Mouse (Mus musculus): Measurements from ENCODE around the gene Mfsd13b. TPM values are rescaled to one million over a fixed set of nuclear protein-coding genes. Genes with fewer than 3 reads are reported as not detected.
"Not testable (repeated sequence)": the region's sequence is repeated elsewhere in the genome, so short reads cannot be mapped to it uniquely, and the experiment has no call there.

Mfsd13b gene
- polyA plus RNA-seq, 1 experiment, result 130 TPM

- H3K27me3 ChIP-seq (ENCODE audit: control insufficient read depth, insufficient read depth, low read length), result no peaks in the 10 kb centered on the region
- TF ChIP-seq POLR2A (IDR thresholded peaks at IDR 0.05; ENCODE audit: control insufficient read depth, low read depth, low read length) (no peak), CTCF (IDR thresholded peaks at IDR 0.05; ENCODE audit: control insufficient read depth, insufficient read depth, insufficient replicate concordance, low read depth, low read length) (no peak)
Observed at GRCm38 (mm10) chr7:121025221-121026008, 43.1 kb downstream of the Mfsd13b start.

GRCm38 (mm10) chr7:121026300-121026699 is 44.0 kb downstream of the Mfsd13b start:
- no peak overlapping the region for H3K4me3 ChIP-seq (ENCODE audit: control insufficient read depth, low read depth, low read length)
- H3K27me3 ChIP-seq (ENCODE audit: control insufficient read depth, insufficient read depth, low read length), result no peaks in the 10 kb centered on the region
- H3K27ac ChIP-seq (ENCODE audit: control insufficient read depth, insufficient read depth, low read depth, low read length), result no peak overlapping the region

More at GRCm38 (mm10) chr7:121025221-121026008, 43.1 kb downstream of the Mfsd13b start:
- Histone ChIP-seq H3K4me3 (ENCODE audit: control insufficient read depth, low read depth, low read length) (no peak overlapping the region), H3K27ac (ENCODE audit: control insufficient read depth, insufficient read depth, low read depth, low read length) (no peak overlapping the region), H3K4me1 (ENCODE audit: control insufficient read depth, insufficient read depth, low read length) (no peaks in the 10 kb centered on the region), H3K36me3 (ENCODE audit: control insufficient read depth, insufficient read depth, low read length) (no peaks in the 10 kb centered on the region)

GRCm38 (mm10) chr7:121029947-121030346 is 47.6 kb downstream of the Mfsd13b start:
- not testable (repeated sequence) for H3K36me3 ChIP-seq (ENCODE audit: control insufficient read depth, insufficient read depth, low read length); H3K4me3 ChIP-seq (ENCODE audit: control insufficient read depth, low read depth, low read length); H3K27me3 ChIP-seq (ENCODE audit: control insufficient read depth, insufficient read depth, low read length); H3K27ac ChIP-seq (ENCODE audit: control insufficient read depth, insufficient read depth, low read depth, low read length); H3K4me1 ChIP-seq (ENCODE audit: control insufficient read depth, insufficient read depth, low read length)

More at GRCm38 (mm10) chr7:121026300-121026699, 44.0 kb downstream of the Mfsd13b start:
- H3K4me1 ChIP-seq (ENCODE audit: control insufficient read depth, insufficient read depth, low read length), result no peaks in the 10 kb centered on the region
- H3K36me3 ChIP-seq (ENCODE audit: control insufficient read depth, insufficient read depth, low read length), result no peaks in the 10 kb centered on the region
- TF ChIP-seq POLR2A (IDR thresholded peaks at IDR 0.05; ENCODE audit: control insufficient read depth, low read depth, low read length), result no peak
- no peak for TF ChIP-seq CTCF (IDR thresholded peaks at IDR 0.05; ENCODE audit: control insufficient read depth, insufficient read depth, insufficient replicate concordance, low read depth, low read length)

- H3K36me3 ChIP-seq (ENCODE audit: control insufficient read depth, insufficient read depth, low read length), result no peaks in the 10 kb centered on the region
- H3K4me3 ChIP-seq (ENCODE audit: control insufficient read depth, low read depth, low read length), result peak within 1 kb of the TSS; percentile 98
- peaks cover 6% of the 10 kb centered on the region; the same call in 1 of the 2 replicates for H3K4me1 ChIP-seq (ENCODE audit: control insufficient read depth, insufficient read depth, low read length)
- H3K27ac ChIP-seq (ENCODE audit: control insufficient read depth, insufficient read depth, low read depth, low read length), result peak within 1 kb of the TSS; percentile 95
- no peaks in the 10 kb centered on the region for H3K27me3 ChIP-seq (ENCODE audit: control insufficient read depth, insufficient read depth, low read length)
- TF ChIP-seq POLR2A (IDR thresholded peaks at IDR 0.05; ENCODE audit: control insufficient read depth, low read depth, low read length) (peak; percentile 94), CTCF (IDR thresholded peaks at IDR 0.05; ENCODE audit: control insufficient read depth, insufficient read depth, insufficient replicate concordance, low read depth, low read length) (no peak)
Observed at GRCm38 (mm10) chr7:121033856-121034652, 51.7 kb downstream of the Mfsd13b start, which contains the start of gene Mettl9. TSS of gene Mettl9 (plus strand) at chr7:121034445.

- H3K27me3 ChIP-seq (ENCODE audit: control insufficient read depth, insufficient read depth, low read length), result no peaks in the 10 kb centered on the region
- no peak for TF ChIP-seq CTCF (IDR thresholded peaks at IDR 0.05; ENCODE audit: control insufficient read depth, insufficient read depth, insufficient replicate concordance, low read depth, low read length)
- TF ChIP-seq POLR2A (IDR thresholded peaks at IDR 0.05; ENCODE audit: control insufficient read depth, low read depth, low read length), result no peak
- H3K4me1 ChIP-seq (ENCODE audit: control insufficient read depth, insufficient read depth, low read length), result peaks cover 6% of the 10 kb centered on the region; the same call in 1 of the 2 replicates
- peak overlapping the region; percentile 98 for H3K4me3 ChIP-seq (ENCODE audit: control insufficient read depth, low read depth, low read length)
- H3K36me3 ChIP-seq (ENCODE audit: control insufficient read depth, insufficient read depth, low read length), result no peaks in the 10 kb centered on the region
- peak overlapping the region; percentile 95 for H3K27ac ChIP-seq (ENCODE audit: control insufficient read depth, insufficient read depth, low read depth, low read length)
Observed at GRCm38 (mm10) chr7:121034701-121035141, 52.4 kb downstream of the Mfsd13b start.

- Histone ChIP-seq H3K36me3 (ENCODE audit: control insufficient read depth, insufficient read depth, low read length) (no peaks in the 10 kb centered on the region), H3K27me3 (ENCODE audit: control insufficient read depth, insufficient read depth, low read length) (no peaks in the 10 kb centered on the region), H3K4me3 (ENCODE audit: control insufficient read depth, low read depth, low read length) (peak overlapping the region; percentile 98), H3K4me1 (ENCODE audit: control insufficient read depth, insufficient read depth, low read length) (peaks cover 6% of the 10 kb centered on the region; the same call in 1 of the 2 replicates), H3K27ac (ENCODE audit: control insufficient read depth, insufficient read depth, low read depth, low read length) (peak overlapping the region; percentile 95)
- no peak for TF ChIP-seq CTCF (IDR thresholded peaks at IDR 0.05; ENCODE audit: control insufficient read depth, insufficient read depth, insufficient replicate concordance, low read depth, low read length)
- no peak for TF ChIP-seq POLR2A (IDR thresholded peaks at IDR 0.05; ENCODE audit: control insufficient read depth, low read depth, low read length)
Observed at GRCm38 (mm10) chr7:121035161-121035721, 52.9 kb downstream of the Mfsd13b start.

- Histone ChIP-seq H3K27me3 (ENCODE audit: control insufficient read depth, insufficient read depth, low read length) (no peaks in the 10 kb centered on the region), H3K4me1 (ENCODE audit: control insufficient read depth, insufficient read depth, low read length) (0 out of 2 replicates have a peak, but pooled peaks cover 2% of the 10 kb centered on the region), H3K4me3 (ENCODE audit: control insufficient read depth, low read depth, low read length) (no peak overlapping the region), H3K27ac (ENCODE audit: control insufficient read depth, insufficient read depth, low read depth, low read length) (no peak overlapping the region), H3K36me3 (ENCODE audit: control insufficient read depth, insufficient read depth, low read length) (no peaks in the 10 kb centered on the region)
- TF ChIP-seq CTCF (IDR thresholded peaks at IDR 0.05; ENCODE audit: control insufficient read depth, insufficient read depth, insufficient replicate concordance, low read depth, low read length) (no peak), POLR2A (IDR thresholded peaks at IDR 0.05; ENCODE audit: control insufficient read depth, low read depth, low read length) (no peak)
Observed at GRCm38 (mm10) chr7:121040595-121040994, 58.3 kb downstream of the Mfsd13b start.

Measured in testis, adult 2 months (tissue).